Mouse (Mus musculus): ENCODE results near the gene Prdm1. TPM values are rescaled to one million over a fixed set of nuclear protein-coding genes. Genes with fewer than 3 reads are reported as not detected.

Gene Prdm1
- total and polyA plus RNA-seq, 3 experiments = 8.9 to 29.1 (median 10.7) TPM

- Histone ChIP-seq H3K4me1 (ENCODE audit: insufficient read depth, low read depth, low read length) (peaks cover 13% of the 10 kb centered on the region), H3K27me3 (ENCODE audit: insufficient read depth, low read length) (no peaks in the 10 kb centered on the region), H3K9me3 (replicated peaks) (no peaks in the 10 kb centered on the region), H3K36me3 (replicated peaks) (no peaks in the 10 kb centered on the region), H3K4me3 (ENCODE audit: low read depth, low read length) (peak overlapping the region; percentile 61; the same call in 1 of the 2 replicates)
- TF ChIP-seq GATA2 (IDR thresholded peaks at IDR 0.05; ENCODE audit: borderline replicate concordance, low read depth, low read length) (no peak), TAL1 (conservative IDR thresholded peaks at IDR 0.05; ENCODE audit: low read depth, low read length) (no peak), GATA1 (IDR thresholded peaks at IDR 0.05; ENCODE audit: borderline replicate concordance, low read length) (no peak), CTCF (IDR thresholded peaks at IDR 0.05; ENCODE audit: low read depth, low read length) (no peak), POLR2AphosphoS5 (IDR thresholded peaks at IDR 0.05; ENCODE audit: insufficient replicate concordance, low read depth, low read length) (no peak)
- peak; percentile 22; the same call in 1 of the 2 replicates for ATAC-seq (ENCODE audit: extremely low read depth, insufficient number of reproducible peaks, low FRiP score, poor library complexity, severe bottlenecking)
- DNase-seq (ENCODE audit: low spot score) = no peak
Observed at GRCm38 (mm10) chr10:44539033-44539578, 10.8 kb upstream of the Prdm1 start.

GRCm38 (mm10) chr10:44538137-44538536 lies 9.8 kb upstream of the Prdm1 start:
- no peak for ATAC-seq (ENCODE audit: extremely low read depth, insufficient number of reproducible peaks, low FRiP score, poor library complexity, severe bottlenecking)

GRCm38 (mm10) chr10:44530067-44530360 lies 1.7 kb upstream of the Prdm1 start:
- Histone ChIP-seq H3K4me3 (ENCODE audit: low read depth, low read length) (peak overlapping the region; percentile 72), H3K27me3 (ENCODE audit: insufficient read depth, low read length) (peaks cover 7% of the 10 kb centered on the region; the same call in 1 of the 2 replicates), H3K4me1 (ENCODE audit: insufficient read depth, low read depth, low read length) (peaks cover 29% of the 10 kb centered on the region), H3K9me3 (replicated peaks) (no peaks in the 10 kb centered on the region), H3K36me3 (replicated peaks) (no peaks in the 10 kb centered on the region)
- ATAC-seq (ENCODE audit: extremely low read depth, insufficient number of reproducible peaks, low FRiP score, poor library complexity, severe bottlenecking) (no peak), DNase-seq (ENCODE audit: low spot score) (no peak)
- TF ChIP-seq CTCF (IDR thresholded peaks at IDR 0.05; ENCODE audit: low read depth, low read length) (no peak), TAL1 (conservative IDR thresholded peaks at IDR 0.05; ENCODE audit: low read depth, low read length) (no peak), GATA1 (IDR thresholded peaks at IDR 0.05; ENCODE audit: borderline replicate concordance, low read length) (no peak), GATA2 (IDR thresholded peaks at IDR 0.05; ENCODE audit: borderline replicate concordance, low read depth, low read length) (no peak), POLR2AphosphoS5 (IDR thresholded peaks at IDR 0.05; ENCODE audit: insufficient replicate concordance, low read depth, low read length) (no peak)

More at GRCm38 (mm10) chr10:44538137-44538536, 9.8 kb upstream of the Prdm1 start:
- no peak overlapping the region for H3K4me3 ChIP-seq (ENCODE audit: low read depth, low read length)
- DNase-seq (ENCODE audit: low spot score) = no peak
- H3K9me3 ChIP-seq (replicated peaks) = no peaks in the 10 kb centered on the region
- no peaks in the 10 kb centered on the region for H3K27me3 ChIP-seq (ENCODE audit: insufficient read depth, low read length)
- no peaks in the 10 kb centered on the region for H3K36me3 ChIP-seq (replicated peaks)
- TF ChIP-seq POLR2AphosphoS5 (IDR thresholded peaks at IDR 0.05; ENCODE audit: insufficient replicate concordance, low read depth, low read length) = no peak
- TF ChIP-seq GATA2 (IDR thresholded peaks at IDR 0.05; ENCODE audit: borderline replicate concordance, low read depth, low read length) = no peak
- TF ChIP-seq TAL1 (conservative IDR thresholded peaks at IDR 0.05; ENCODE audit: low read depth, low read length) = no peak
- no peak for TF ChIP-seq CTCF (IDR thresholded peaks at IDR 0.05; ENCODE audit: low read depth, low read length)
- TF ChIP-seq GATA1 (IDR thresholded peaks at IDR 0.05; ENCODE audit: borderline replicate concordance, low read length) = no peak
- peaks cover 13% of the 10 kb centered on the region for H3K4me1 ChIP-seq (ENCODE audit: insufficient read depth, low read depth, low read length)

GRCm38 (mm10) chr10:44529218-44530066 lies 1.1 kb upstream of the Prdm1 start:
- Histone ChIP-seq H3K9me3 (replicated peaks) (no peaks in the 10 kb centered on the region), H3K4me3 (ENCODE audit: low read depth, low read length) (peak overlapping the region; percentile 72), H3K4me1 (ENCODE audit: insufficient read depth, low read depth, low read length) (peaks cover 29% of the 10 kb centered on the region), H3K27me3 (ENCODE audit: insufficient read depth, low read length) (peaks cover 7% of the 10 kb centered on the region; the same call in 1 of the 2 replicates), H3K36me3 (replicated peaks) (no peaks in the 10 kb centered on the region)
- ATAC-seq (ENCODE audit: extremely low read depth, insufficient number of reproducible peaks, low FRiP score, poor library complexity, severe bottlenecking) (peak; percentile 66), DNase-seq (ENCODE audit: low spot score) (peak; percentile 85)
- no peak for TF ChIP-seq TAL1 (conservative IDR thresholded peaks at IDR 0.05; ENCODE audit: low read depth, low read length)

- Histone ChIP-seq H3K36me3 (replicated peaks) (no peaks in the 10 kb centered on the region), H3K9me3 (replicated peaks) (no peaks in the 10 kb centered on the region), H3K27me3 (ENCODE audit: insufficient read depth, low read length) (peaks cover 7% of the 10 kb centered on the region; the same call in 1 of the 2 replicates), H3K4me3 (ENCODE audit: low read depth, low read length) (no peak overlapping the region; the same call in 1 of the 2 replicates), H3K4me1 (ENCODE audit: insufficient read depth, low read depth, low read length) (peaks cover 29% of the 10 kb centered on the region)
- no peak for DNase-seq (ENCODE audit: low spot score)
- TF ChIP-seq TAL1 (conservative IDR thresholded peaks at IDR 0.05; ENCODE audit: low read depth, low read length) (no peak), GATA1 (IDR thresholded peaks at IDR 0.05; ENCODE audit: borderline replicate concordance, low read length) (no peak), GATA2 (IDR thresholded peaks at IDR 0.05; ENCODE audit: borderline replicate concordance, low read depth, low read length) (no peak), POLR2AphosphoS5 (IDR thresholded peaks at IDR 0.05; ENCODE audit: insufficient replicate concordance, low read depth, low read length) (no peak), CTCF (IDR thresholded peaks at IDR 0.05; ENCODE audit: low read depth, low read length) (no peak)
- ATAC-seq (ENCODE audit: extremely low read depth, insufficient number of reproducible peaks, low FRiP score, poor library complexity, severe bottlenecking) = no peak
Observed at GRCm38 (mm10) chr10:44527651-44528050, 650 bp downstream of the Prdm1 start.

GRCm38 (mm10) chr10:44526751-44527591 lies 1.3 kb downstream of the Prdm1 start:
- Histone ChIP-seq H3K36me3 (replicated peaks) (no peaks in the 10 kb centered on the region), H3K9me3 (replicated peaks) (no peaks in the 10 kb centered on the region), H3K4me1 (ENCODE audit: insufficient read depth, low read depth, low read length) (peaks cover 26% of the 10 kb centered on the region), H3K27me3 (ENCODE audit: insufficient read depth, low read length) (peaks cover 7% of the 10 kb centered on the region; the same call in 1 of the 2 replicates), H3K4me3 (ENCODE audit: low read depth, low read length) (no peak overlapping the region; the same call in 1 of the 2 replicates)
- DNase-seq (ENCODE audit: low spot score) (no peak), ATAC-seq (ENCODE audit: extremely low read depth, insufficient number of reproducible peaks, low FRiP score, poor library complexity, severe bottlenecking) (no peak)
- no peak for TF ChIP-seq GATA1 (IDR thresholded peaks at IDR 0.05; ENCODE audit: borderline replicate concordance, low read length)
- TF ChIP-seq CTCF (IDR thresholded peaks at IDR 0.05; ENCODE audit: low read depth, low read length) = no peak
- no peak for TF ChIP-seq GATA2 (IDR thresholded peaks at IDR 0.05; ENCODE audit: borderline replicate concordance, low read depth, low read length)
- TF ChIP-seq TAL1 (conservative IDR thresholded peaks at IDR 0.05; ENCODE audit: low read depth, low read length) = no peak
- no peak for TF ChIP-seq POLR2AphosphoS5 (IDR thresholded peaks at IDR 0.05; ENCODE audit: insufficient replicate concordance, low read depth, low read length)
